Mouse (Mus musculus) intestine, embryonic 16.5 days (tissue): ENCODE data around the gene Ube2f. TPM values are rescaled to one million over a fixed set of nuclear protein-coding genes. Genes with fewer than 3 reads are reported as not detected.

Source experiments
- ATAC-seq: fragments of 200-750 bp; cut with Nextera tagmentation; 2 replicates; pipeline ENCODE4 v1.8.0; 2017; ENCODE audit warnings: moderate TSS enrichment, moderate library complexity
- H3K27ac ChIP-seq: fragments of 300-500 bp; sonication (generic); 2 replicates; pipeline ENCODE4 v1.5.1; 2014; ENCODE audit warnings: mild to moderate bottlenecking, low read length
- H3K27me3 ChIP-seq: fragments of 300-500 bp; sonication (generic); replicated peaks from 2 replicates; pipeline ENCODE4 v1.6.1; 2014; ENCODE audit warnings: low read length, control low read depth, mixed read lengths; ENCODE audit not compliant: control insufficient read depth, insufficient read depth
- H3K36me3 ChIP-seq: fragments of 300-500 bp; sonication (generic); 2 replicates; pipeline ENCODE4 v1.6.1; 2014; ENCODE audit warnings: low read length, control low read depth; ENCODE audit not compliant: control insufficient read depth, insufficient read depth
- H3K4me1 ChIP-seq: fragments of 300-500 bp; sonication (generic); 2 replicates; pipeline ENCODE4 v1.6.1; 2014; ENCODE audit warnings: low read length, control low read depth, mixed read lengths; ENCODE audit not compliant: control insufficient read depth, insufficient read depth
- H3K4me2 ChIP-seq: fragments of 300-500 bp; sonication (generic); 2 replicates; pipeline ENCODE4 v1.6.1; 2014; ENCODE audit warnings: low read depth, low read length, control low read depth
- H3K4me3 ChIP-seq: fragments of 300-500 bp; sonication (generic); 2 replicates; pipeline ENCODE4 v1.5.1; 2014; ENCODE audit warnings: mild to moderate bottlenecking, low read length
- H3K9ac ChIP-seq: fragments of 300-500 bp; sonication (generic); 2 replicates; pipeline ENCODE4 v1.6.1; 2014; ENCODE audit warnings: low read depth, low read length
- H3K9me3 ChIP-seq: fragments of 300-500 bp; sonication (generic); 2 replicates; pipeline ENCODE4 v1.6.1; 2016; ENCODE audit warnings: low read length, control low read depth; ENCODE audit not compliant: control insufficient read depth
- WGBS: fragments of 180-500 bp; shearing (Covaris S2); extraction: QIAGEN DNeasy Blood & Tissue Kit; methylation state at CpG from one replicate; pipeline ENCODE4 v1.1.7; 2014; 5-methylcytosine and 5-hydroxymethylcytosine counted together
- polyA plus RNA-seq: library from polyadenylated mRNA; unstranded; fragments of >200 nt; fragmentation: Nextera tagmentation; extraction: Ambion mirVana; gene quantifications from 2 replicates; pipeline ENCODE4 v1.2.1, GENCODE M21; 2015

Ube2f gene
- polyA plus RNA-seq, 1 experiment from 2014 or later, result 68.8 TPM

GRCm38 (mm10) chr1:91231142-91231541 is 19.0 kb upstream of the Ube2f start:
- Histone ChIP-seq H3K36me3 (no peaks in the 10 kb centered on the region), H3K9me3 (no peaks in the 10 kb centered on the region), H3K27me3 (no peaks in the 10 kb centered on the region), H3K4me3 (no peak overlapping the region), H3K4me1 (0 out of 2 replicates have a peak, but pooled peaks cover 2% of the 10 kb centered on the region), H3K4me2 (no peak overlapping the region), H3K9ac (no peak overlapping the region), H3K27ac (no peak overlapping the region)
- 68% methylated on average over 6 of the region's 6 CpGs for WGBS
- ATAC-seq, result no peak

GRCm38 (mm10) chr1:91231896-91232295 is 18.2 kb upstream of the Ube2f start:
- Histone ChIP-seq H3K36me3 (no peaks in the 10 kb centered on the region), H3K9me3 (no peaks in the 10 kb centered on the region), H3K4me2 (no peak overlapping the region), H3K4me1 (0 out of 2 replicates have a peak, but pooled peaks cover 2% of the 10 kb centered on the region), H3K4me3 (no peak overlapping the region), H3K27me3 (no peaks in the 10 kb centered on the region), H3K9ac (no peak overlapping the region), H3K27ac (no peak overlapping the region)
- WGBS, result 36% methylated on average over 5 of the region's 5 CpGs
- no peak for ATAC-seq

GRCm38 (mm10) chr1:91235395-91235794 is 14.7 kb upstream of the Ube2f start:
- Histone ChIP-seq H3K4me1 (no peaks in the 10 kb centered on the region), H3K27me3 (no peaks in the 10 kb centered on the region), H3K9ac (no peak overlapping the region), H3K4me3 (no peak overlapping the region), H3K27ac (no peak overlapping the region), H3K36me3 (no peaks in the 10 kb centered on the region), H3K9me3 (no peaks in the 10 kb centered on the region), H3K4me2 (no peak overlapping the region)
- ATAC-seq, result no peak
- 60% methylated on average over 5 of the region's 5 CpGs for WGBS

- no peaks in the 10 kb centered on the region for H3K9me3 ChIP-seq
- no peak overlapping the region for H3K9ac ChIP-seq
- H3K36me3 ChIP-seq, result no peaks in the 10 kb centered on the region
- no peak overlapping the region for H3K4me2 ChIP-seq
- no peak overlapping the region for H3K27ac ChIP-seq
- no peaks in the 10 kb centered on the region for H3K27me3 ChIP-seq
- H3K4me3 ChIP-seq, result no peak overlapping the region
- H3K4me1 ChIP-seq, result peaks cover 4% of the 10 kb centered on the region; the same call in 1 of the 2 replicates
- no peak for ATAC-seq
- 82% methylated on average over 6 of the region's 6 CpGs for WGBS
Observed at GRCm38 (mm10) chr1:91237676-91238075, 12.4 kb upstream of the Ube2f start.

GRCm38 (mm10) chr1:91239112-91239511 is 11.0 kb upstream of the Ube2f start:
- Histone ChIP-seq H3K4me2 (no peak overlapping the region), H3K27me3 (no peaks in the 10 kb centered on the region), H3K4me3 (no peak overlapping the region), H3K27ac (no peak overlapping the region), H3K36me3 (no peaks in the 10 kb centered on the region), H3K4me1 (peaks cover 4% of the 10 kb centered on the region; the same call in 1 of the 2 replicates), H3K9me3 (no peaks in the 10 kb centered on the region), H3K9ac (no peak overlapping the region)
- 22% methylated on average over 5 of the region's 5 CpGs for WGBS
- 0 out of 2 replicates have a peak, but pooled peaks have one; percentile 23 for ATAC-seq

- Histone ChIP-seq H3K27me3 (no peaks in the 10 kb centered on the region), H3K27ac (no peak overlapping the region), H3K9ac (no peak overlapping the region), H3K4me1 (peaks cover 4% of the 10 kb centered on the region; the same call in 1 of the 2 replicates), H3K4me2 (no peak overlapping the region), H3K4me3 (no peak overlapping the region), H3K9me3 (no peaks in the 10 kb centered on the region), H3K36me3 (no peaks in the 10 kb centered on the region)
- WGBS, result 77% methylated on average over 1 of the region's 1 CpGs
- ATAC-seq, result no peak
Observed at GRCm38 (mm10) chr1:91239800-91240199, 10.3 kb upstream of the Ube2f start.

- 89% methylated on average over 1 of the region's 1 CpGs for WGBS
- Histone ChIP-seq H3K9me3 (no peaks in the 10 kb centered on the region), H3K4me3 (no peak overlapping the region), H3K27me3 (no peaks in the 10 kb centered on the region), H3K4me2 (no peak overlapping the region), H3K27ac (no peak overlapping the region), H3K4me1 (peaks cover 4% of the 10 kb centered on the region; the same call in 1 of the 2 replicates), H3K9ac (no peak overlapping the region), H3K36me3 (no peaks in the 10 kb centered on the region)
- ATAC-seq, result peak; percentile 77
Observed at GRCm38 (mm10) chr1:91240685-91241084, 9.4 kb upstream of the Ube2f start.

GRCm38 (mm10) chr1:91241249-91241648 is 8.9 kb upstream of the Ube2f start:
- Histone ChIP-seq H3K9ac (no peak overlapping the region), H3K27me3 (no peaks in the 10 kb centered on the region), H3K4me3 (no peak overlapping the region), H3K36me3 (no peaks in the 10 kb centered on the region), H3K9me3 (no peaks in the 10 kb centered on the region), H3K4me1 (peaks cover 4% of the 10 kb centered on the region; the same call in 1 of the 2 replicates), H3K27ac (no peak overlapping the region), H3K4me2 (no peak overlapping the region)
- 69% methylated on average over 4 of the region's 4 CpGs for WGBS
- ATAC-seq, result peak; percentile 11; the same call in 1 of the 2 replicates

GRCm38 (mm10) chr1:91248242-91248641 is 1.9 kb upstream of the Ube2f start:
- peak; percentile 50 for ATAC-seq
- no peaks in the 10 kb centered on the region for H3K9me3 ChIP-seq

GRCm38 (mm10) chr1:91248970-91249369 is 1.1 kb upstream of the Ube2f start:
- 50% methylated on average over 4 of the region's 4 CpGs for WGBS
- no peak for ATAC-seq
- Histone ChIP-seq H3K36me3 (no peaks in the 10 kb centered on the region), H3K9ac (no peak overlapping the region), H3K4me2 (peak overlapping the region; percentile 82; the same call in 1 of the 2 replicates), H3K4me3 (no peak overlapping the region), H3K27me3 (no peaks in the 10 kb centered on the region), H3K9me3 (no peaks in the 10 kb centered on the region), H3K4me1 (peaks cover 25% of the 10 kb centered on the region), H3K27ac (0 out of 2 replicates have a peak overlapping the region, but pooled peaks have one; percentile 45)

More at GRCm38 (mm10) chr1:91248242-91248641, 1.9 kb upstream of the Ube2f start:
- Histone ChIP-seq H3K4me3 (no peak overlapping the region), H3K4me1 (peaks cover 20% of the 10 kb centered on the region), H3K27ac (peak overlapping the region; percentile 46; the same call in 1 of the 2 replicates), H3K4me2 (no peak overlapping the region), H3K36me3 (no peaks in the 10 kb centered on the region), H3K9ac (no peak overlapping the region), H3K27me3 (no peaks in the 10 kb centered on the region)
- 74% methylated on average over 5 of the region's 5 CpGs for WGBS
